Mouse (Mus musculus): ENCODE results near the gene Nexn. TPM values are rescaled to one million over a fixed set of nuclear protein-coding genes. Genes with fewer than 3 reads are reported as not detected.

Gene Nexn
- total RNA-seq, 2 experiments from 2014 or later, result 8.6 to 30.7 TPM

DNA sequence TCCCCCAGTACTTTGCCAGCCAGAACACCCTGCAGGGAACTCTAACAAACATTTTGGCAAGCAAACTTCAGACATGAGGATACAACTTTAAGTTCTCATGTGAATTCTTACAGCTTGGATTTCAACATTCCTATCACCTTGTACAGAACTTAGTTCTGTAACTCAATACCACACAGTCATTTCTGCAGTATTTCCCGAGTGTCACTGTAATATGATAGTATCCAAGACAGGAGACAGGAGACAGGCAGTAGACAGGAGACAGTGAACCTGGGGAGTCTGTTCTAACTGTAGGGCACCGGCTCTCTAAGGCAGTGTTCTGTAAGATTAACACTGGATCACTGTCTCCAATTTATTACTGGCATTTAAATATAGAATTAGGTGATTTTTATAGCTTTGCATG is 12.3 kb upstream of the Nexn start:
- no peak for DNase-seq

DNA sequence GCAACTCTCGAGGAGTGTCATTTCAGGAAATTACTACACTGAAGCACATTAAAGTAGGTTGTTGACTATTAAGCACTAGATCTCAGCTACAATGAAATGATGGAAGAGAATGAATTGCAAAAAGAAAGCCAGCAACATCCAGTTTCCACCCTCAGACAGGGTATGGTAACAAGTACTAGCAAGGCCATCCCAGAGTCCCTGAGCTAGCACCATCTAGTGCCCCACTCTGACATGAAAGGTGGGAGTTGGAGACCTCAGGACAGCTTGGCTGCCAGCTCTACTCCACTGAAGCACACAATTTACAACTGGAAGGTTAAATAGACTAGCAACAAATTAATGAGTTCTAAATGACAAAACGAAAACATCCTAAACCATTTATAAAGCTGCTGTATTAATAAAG is 11.8 kb upstream of the Nexn start:
- no peak for DNase-seq

DNA sequence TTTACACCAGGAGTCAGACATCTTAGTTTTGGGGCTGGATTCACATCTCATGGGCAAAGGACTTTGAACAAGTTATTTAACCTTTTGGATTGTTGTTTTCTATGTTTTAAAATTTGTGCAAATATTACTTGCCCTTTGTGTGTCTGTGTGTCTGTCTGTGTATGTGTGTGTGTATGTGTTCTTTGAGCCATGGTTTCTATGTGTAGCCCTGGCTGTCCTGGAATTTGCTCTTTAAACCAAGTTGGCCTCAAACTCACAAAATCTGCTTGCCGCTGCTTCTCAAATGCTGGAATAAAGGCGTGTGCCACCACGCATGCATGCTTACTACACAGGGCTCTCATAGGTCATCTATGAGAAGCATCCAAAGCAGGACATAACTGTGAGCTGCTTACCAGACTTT is 10.8 kb upstream of the Nexn start:
- DNase-seq, result no peak

DNA sequence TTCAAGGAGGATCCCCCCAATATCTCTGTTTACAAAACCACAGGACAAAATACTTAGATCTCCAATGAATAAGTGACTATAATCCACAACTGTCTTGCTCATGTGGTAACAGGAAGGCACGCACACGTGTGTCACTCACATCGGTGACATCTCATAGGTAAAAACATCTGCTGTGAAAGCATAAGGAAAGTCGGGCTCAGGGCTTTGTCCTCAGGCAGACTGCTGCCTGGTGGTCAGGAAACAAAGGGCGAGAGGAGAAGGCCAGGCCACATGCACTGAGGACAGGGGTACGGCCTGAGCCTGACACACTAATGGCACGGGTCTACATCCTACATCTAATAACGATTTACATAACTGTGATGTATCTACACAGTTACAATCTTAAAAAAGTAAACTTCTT is 8.9 kb upstream of the Nexn start:
- DNase-seq, result no peak

DNA sequence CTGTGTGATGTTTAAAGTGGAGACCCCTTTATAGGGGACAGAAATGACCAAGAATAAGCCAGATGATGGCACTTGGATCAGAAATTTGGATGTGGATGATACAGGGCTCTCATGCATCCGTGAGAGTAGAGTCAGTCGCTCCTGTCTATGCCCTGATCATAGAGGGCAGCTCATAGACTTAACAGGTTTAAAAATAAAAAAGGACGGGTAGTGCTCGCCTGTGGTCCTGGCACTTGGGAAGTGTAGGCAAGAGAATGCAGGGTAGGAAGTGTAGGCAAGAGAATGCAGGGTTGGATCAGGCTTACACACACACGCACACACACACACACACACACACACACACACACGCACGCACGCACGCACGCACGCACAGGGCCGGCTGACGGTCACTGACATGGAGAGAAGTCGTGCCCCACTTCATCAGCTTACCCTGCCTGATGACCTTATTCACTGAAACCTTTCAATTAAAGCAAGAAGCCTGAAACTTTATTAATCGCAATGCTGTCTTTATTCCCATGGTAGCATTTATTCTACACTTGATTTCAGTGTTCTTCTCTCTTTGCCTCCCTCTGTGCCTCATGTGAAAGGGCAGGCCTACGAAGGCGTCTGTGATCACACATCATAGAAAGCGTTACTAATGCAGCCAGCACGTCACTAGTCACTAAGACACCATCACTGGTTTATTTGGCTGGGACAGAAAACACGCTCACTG is 7.0 kb upstream of the Nexn start:
- no peak for DNase-seq

DNA sequence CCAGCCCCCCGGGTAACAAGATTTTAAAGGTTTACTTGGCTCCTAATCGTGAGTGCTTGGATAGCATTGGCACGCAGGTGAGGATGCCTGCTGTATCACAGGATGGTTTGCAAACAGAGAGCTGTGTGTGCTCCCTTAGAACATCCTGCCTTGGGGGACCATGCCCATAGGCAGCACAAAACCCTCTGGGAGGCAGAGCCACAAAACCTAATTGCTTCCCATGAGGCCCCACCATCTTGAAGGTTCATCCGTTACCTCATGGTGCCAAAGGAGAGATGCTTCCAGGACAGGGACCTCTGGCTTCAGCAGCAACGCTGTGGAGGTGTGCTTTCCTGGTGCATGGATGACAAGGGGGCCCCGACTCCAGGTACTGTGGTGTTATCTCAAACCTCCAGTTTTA is 5.7 kb upstream of the Nexn start:
- DNase-seq, result no peak

DNA sequence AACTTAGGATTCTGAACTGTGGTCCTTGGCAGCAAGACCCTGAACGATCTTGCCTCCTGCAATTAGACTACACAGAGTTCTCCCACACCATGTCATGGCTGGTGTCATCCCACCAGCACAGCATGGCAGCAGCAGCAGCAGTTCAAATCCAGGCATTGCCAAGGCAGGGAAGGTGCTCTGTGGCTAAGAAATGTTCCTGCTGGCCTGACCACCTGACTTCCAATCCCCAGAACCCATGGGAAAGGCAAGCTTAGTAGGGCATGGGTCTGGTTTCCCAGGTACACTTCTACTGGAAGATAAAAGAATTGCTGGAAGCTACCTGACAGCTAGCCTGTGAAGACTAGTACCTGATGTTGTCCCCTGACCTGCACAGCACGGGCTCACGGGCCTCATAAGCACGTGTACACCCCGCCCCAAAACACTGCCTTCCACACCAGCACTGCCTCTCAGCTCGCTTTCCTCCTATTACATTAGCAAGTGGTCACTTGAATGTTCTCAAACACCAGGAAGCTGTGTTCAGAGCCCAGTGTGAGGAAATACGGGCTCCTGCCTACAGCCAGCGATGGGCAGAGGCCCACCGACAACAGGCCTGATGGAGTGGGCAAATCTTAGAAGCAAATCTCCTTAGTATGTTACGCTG is 5.0 kb upstream of the Nexn start:
- no peak for DNase-seq

DNA sequence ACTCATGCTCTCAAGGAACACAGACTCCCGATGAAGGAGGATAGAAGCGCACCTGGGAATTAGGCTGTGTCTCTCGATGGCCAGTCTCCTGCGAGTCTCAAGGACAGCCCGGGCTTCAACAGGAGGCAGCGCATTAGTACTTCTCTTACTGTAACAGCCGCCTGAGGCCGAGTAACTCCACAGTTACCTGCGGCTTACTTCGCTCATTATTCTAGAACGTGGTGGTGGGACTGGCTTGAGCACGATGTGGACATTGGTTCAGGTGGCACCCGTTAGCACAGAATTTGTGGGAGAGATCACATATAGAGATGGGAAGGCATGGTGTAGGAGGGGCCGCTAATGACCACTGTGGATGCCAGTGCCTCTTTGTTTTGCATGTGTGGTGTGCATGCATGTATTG is 1.9 kb upstream of the Nexn start:
- DNase-seq, result no peak

DNA sequence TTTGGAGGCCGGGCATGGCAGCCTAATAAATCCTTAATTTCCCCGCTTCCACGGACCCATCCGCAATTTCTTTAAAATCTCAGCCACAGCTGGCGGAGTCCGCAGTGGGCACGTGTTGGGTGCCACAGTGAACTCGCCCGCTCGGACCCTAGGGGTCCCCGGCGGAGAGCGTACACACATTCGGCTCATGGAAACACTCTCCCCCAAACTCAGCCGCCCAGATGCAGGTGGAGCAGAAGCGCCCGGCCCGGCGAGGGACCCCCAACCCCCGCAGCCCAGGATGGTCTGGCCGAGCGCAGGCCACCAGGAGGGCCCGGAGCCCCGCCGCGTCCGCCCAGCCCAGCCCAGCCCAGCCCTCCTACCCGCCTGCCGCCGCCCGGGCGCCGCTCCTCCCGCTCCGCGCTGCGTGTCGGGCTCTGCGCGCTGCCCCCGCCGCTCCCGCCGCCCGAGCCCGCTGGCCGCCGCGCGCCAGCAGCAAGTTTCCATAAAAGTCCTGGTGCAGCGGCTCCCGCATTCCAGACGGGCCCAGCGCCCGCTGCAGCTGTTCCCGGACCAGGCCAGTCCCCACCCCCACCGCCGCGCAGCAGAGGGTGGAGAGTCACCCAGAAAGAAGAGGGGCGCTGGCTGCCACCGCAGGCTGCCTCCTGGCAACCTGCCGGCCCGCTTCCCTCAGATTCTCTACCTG is 657 bp downstream of the Nexn start:
- DNase-seq, result peak; percentile 78

DNA sequence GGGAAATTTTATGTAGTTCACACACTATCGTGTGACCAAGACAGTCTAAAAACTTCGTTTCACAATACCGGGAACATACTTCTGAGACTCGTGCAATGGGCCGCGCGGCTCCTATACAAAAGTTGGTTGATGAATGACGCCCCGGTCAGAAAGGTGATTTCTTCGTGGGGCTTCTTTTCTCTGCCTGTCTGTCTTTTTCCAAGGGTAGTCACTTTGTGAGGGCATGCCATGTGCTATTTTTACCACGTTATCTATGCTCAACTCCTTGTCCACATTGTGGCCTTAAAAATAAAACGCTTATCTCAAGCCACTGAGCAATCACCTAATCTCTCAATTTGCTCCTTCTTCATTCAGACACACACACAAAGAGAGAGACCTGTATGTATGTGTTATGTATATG is 1.3 kb downstream of the Nexn start:
- no peak for DNase-seq

DNA sequence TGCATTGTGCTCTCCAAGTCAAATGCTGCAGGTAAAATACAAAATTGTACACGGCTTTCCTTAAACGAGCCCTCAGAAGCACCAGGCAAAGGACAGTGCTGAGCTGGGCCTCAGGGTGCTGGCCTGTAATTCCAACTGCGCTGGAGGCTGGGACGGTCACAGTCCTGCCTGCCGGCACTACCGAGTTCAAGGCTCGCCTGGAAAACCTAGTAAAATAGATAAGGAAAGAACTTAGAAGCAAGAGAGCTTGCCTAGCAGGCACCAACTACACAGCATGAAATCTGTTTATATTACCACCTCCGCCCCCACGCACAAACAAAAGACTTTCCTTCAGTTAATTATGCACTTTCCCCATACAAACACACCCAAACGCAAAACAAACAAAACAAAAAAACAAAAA is 1.8 kb downstream of the Nexn start:
- DNase-seq, result no peak

DNA sequence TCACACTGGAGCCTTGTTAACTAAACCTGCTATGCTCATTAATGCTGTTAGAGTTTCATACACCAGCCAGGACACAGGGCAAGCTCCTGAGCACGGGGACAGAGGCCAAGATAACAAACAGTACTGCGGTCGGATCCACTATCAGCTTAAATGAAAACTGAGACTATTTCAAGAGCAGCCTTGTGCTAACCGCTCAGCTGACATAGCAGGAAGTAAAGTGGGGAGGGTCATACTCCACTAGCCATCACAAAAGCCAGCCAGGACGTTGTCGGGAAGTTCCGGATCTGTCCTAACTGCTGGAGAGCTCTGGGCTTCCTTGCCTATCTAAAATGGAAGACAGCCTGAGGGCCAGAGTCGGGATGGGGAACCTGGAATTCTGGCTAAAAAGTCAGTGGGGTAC is 4.2 kb downstream of the Nexn start:
- no peak for DNase-seq

DNA sequence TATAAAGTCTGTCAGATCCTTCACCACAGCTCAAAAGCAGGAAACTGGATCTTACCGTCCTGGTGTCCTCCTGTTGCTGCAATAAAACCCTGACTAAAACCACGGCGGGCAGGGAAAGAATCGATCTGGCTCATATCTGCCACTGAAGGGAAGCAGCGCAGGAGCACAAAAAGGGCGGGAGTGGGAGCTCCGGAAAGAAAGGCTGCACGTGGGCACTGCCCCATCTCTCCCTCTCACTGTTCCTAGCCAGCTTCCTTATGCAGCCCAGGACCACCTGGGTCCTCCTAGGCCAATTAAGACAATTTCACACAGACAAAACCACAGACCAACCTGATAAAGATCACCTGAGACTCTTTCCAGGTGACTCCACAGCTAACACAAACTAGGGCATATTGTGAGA is 4.7 kb downstream of the Nexn start:
- DNase-seq, result no peak

DNA sequence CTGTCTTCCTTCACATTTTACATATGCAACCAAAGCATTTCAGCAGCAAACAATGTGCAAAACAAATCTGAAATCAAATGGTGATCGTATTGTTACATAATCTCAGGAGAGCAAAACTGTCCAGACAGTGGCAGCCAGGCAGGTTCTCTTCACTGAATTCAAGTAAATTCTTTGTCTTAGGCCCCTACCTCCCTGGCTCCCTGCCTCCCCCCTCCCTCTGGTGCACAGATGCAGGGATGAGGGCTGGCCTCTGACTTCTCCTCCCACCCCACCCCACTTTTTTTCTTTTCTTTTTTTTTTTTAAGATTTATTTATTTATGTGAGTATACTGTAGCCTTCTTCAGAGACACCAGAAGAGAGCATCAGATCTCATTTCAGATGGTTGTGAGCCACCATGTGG is 5.8 kb downstream of the Nexn start:
- DNase-seq, result no peak

DNA sequence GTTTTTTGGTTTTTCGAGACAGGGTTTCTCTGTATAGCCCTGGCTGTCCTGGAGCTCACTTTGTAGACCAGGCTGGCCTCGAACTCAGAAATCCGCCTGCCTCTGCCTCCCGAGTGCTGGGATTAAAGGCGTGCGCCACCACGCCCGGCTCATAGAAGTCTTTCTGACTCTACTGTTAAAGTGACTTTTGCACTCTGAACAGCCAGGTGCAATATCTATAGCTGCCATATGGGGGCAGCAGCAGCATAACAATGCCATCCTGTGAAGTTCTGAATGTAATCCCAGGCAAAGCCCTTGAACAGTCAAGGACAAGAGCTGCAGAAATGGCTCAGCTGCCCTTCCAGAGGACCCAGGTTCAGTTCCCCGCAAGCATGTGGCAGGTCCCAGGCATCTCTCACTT is 6.7 kb downstream of the Nexn start:
- peak; percentile 88 for DNase-seq

DNA sequence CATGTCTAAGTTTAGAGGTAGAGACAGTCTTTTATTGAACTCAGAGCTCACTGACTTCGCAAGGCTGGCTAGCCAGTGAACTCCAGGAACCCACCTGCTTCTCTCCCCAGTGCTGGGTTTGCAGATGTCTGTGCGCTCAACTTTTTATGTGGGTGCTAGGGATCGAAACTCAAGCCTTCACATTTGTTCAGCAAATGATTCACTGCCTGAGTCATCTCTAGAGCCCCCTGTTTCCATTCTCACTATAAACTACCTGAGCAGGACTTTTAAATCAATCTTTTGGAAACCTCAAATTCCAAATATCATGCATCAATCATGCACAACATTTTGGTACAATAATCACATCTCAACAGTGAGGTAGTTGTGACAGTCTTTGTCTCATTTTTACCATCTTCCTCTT is 8.6 kb downstream of the Nexn start:
- DNase-seq, result no peak

DNA sequence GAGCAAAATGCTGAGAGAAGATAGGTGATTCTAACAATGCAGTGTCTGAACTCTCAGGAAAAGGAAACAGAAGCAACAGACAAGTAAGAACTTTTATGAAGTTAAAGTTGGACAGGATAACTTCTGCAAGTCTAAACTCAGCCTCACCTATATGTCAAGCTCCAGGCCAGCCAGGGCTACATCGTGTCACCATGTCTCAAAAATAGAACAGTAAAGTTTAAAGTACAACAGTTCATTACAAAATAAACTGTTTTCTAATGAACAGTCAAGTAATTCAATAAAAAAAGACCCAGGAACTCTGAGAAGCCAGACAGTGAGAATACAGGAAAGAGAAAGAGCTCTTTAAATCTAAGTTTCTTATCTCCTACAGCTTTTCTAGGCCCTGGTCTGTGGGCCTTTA is 15.7 kb downstream of the Nexn start:
- DNase-seq, result no peak

DNA sequence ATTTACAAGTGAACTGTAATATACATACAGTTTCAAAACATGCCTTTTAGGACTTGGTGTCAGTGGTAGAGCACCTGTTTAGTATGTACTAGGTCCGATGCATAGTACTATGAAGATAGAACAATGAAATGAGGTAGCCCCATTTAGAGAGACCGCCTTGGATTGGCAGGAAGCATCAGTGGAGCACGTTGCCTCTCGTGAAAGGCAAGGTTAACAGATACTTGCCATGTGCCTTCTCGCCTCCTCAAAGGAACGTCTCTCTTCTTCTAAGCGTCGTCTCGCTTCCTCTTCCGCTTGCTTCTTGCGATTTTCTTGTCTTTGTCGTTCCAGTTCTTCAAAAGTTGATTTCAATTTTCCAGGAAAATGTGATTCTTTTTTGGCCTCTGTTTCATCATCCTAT is 18.4 kb downstream of the Nexn start:
- DNase-seq, result no peak

DNA sequence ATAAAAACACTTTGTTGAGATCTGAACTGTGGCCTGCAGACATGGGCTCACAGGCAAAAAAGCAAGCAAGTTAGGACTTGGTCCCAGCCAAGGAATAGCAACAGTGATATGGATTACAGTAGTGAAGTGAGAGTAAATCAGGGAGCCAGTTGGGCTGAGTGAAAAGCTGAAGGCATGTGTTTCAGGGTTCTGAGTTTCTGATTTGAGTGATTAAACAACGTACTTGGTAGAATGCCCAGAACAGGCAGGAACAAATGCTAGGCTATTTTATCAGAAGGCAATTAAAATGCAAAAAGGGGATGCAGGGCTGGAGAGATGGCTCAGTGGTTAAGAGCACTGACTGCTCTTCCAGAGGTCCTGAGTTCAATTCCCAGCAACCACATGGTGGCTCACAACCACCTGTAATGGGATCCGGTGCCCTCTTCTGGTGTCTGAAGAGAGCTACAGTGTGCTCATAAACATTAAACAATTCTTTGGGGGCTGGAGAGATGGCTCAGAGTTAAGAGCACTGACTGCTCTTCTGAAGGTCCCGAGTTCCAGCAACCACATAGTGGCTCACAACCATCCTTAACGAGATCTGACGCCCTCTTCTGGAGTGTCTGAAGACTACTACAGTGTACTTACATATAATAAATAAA is 20.8 kb downstream of the Nexn start:
- no peak for DNase-seq

DNA sequence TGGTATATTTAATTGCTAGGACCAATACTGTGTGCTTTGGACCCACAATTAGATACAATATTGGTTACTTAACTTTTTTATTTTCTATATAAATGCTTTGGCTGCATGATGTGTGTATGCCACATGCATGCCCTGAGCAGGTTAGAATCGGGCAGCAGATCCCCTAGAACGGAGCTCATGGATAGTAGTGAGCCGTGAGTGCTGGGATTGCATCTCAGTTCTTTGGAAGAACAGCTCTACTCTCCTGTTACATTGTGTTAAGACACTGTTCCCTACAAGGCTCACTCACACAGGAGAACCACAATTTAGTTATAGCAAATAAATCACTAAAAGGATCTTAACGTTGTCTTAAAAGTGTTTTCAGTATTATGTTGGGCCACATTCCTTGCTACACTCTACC is 22.8 kb downstream of the Nexn start:
- no peak for DNase-seq

DNA sequence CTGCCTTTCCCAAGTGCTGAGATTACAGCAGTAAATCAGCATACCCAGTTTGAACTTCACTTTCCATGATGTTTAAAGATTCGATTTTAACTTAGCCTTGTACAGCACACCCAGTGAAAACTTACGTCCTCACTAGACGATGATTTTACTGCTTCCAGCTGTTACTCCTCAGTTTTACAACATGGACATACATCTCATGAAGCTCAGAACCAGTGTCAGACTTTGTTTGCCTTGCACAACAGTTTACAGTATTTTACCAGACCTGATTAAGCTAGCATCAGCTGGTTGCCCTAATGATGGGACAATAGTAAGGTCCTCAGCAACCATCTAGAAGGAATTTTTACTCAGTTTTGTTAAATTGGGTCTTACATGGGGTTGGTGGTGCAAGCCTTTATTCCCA is 25.1 kb downstream of the Nexn start:
- DNase-seq, result no peak

DNA sequence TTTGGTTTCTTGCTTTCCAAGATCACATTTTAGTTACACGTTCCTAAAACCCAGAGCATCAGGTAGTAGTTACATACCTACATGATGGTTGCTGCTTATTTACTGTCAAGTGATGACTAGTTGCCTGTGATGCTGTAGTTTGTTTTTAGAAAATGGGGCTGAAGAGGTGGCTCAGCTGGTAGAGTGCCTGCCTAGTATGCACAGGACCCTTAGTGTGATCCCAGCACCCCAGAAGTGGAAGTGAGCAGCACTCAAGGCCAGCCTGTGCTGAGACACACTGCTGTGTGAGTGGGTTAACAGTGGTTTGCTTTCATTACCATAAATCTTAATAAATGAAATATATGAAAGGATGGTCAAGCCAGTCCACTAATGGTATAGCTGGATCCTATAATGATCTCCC is 26.6 kb downstream of the Nexn start:
- DNase-seq, result no peak

DNA sequence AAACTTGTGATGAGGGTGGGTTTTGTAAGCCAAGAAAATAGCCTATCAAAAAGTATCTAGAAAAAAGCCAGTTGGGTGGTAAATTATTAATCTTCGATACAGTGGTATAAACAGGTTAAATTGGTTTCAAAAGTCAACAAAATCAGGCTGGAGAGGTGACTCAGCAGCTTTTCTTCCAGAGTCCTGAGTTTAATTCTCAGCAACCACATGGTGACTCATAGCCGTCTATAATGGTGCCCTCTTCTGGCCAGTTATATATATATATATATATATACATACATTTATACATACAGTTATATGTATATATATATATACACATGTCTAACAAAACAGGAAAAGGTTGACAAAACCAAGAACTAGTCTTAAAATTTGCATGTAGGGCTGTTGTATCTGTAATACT is 27.3 kb downstream of the Nexn start:
- no peak for DNase-seq

DNA sequence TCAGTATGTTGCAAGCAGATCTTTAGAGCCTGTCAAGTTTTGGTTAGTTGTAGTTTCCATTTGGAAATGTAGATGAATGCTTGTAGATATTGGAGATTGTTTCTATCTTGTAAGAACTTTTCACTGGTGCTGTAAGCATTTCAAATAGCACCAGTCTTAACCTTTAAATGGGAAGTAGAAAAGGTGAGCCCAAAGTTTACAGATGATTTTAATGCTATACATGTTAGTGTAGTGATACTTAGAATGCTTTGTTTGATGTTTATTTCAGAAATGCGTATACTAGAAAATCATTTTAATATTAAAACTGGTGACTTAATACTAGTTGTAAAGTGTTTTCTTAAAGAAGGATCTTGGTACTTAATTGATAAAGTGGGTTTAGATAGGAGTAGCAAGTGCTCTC is 30.3 kb downstream of the Nexn start:
- no peak for DNase-seq

All from adrenal gland, postnatal 10 days (tissue).